Mouse (Mus musculus): Measurements from ENCODE around the gene Cdc42bpb.

Cdc42bpb gene

DNA sequence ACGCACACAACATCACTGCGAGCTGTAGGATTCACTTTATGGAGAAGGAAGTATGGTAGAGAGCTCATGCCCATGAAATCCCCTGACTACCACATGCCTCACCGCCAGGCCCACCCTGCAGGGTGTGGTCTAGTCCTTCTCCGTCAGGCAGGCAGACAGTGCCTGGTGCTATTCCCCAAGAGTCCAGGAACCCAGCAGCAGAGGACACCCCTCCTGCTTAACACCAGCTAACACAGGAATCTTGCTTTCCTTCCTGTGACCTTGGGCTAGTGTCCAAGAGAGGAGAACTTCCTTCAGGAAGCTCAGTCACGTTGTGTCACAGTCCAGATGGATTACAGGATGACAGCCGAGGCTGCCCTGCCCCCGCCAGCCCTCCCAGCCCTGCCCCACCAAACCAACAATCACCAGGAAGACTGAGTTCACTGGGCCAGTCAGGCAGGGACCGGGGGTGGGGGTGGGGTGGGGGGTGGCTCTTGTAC lies 9.2 kb upstream of the Cdc42bpb start:
- DNase-seq (ENCODE audit: low read depth, low spot score): peak; percentile 25

GRCm38 (mm10) chr12:111385883-111386641 lies 8.5 kb upstream of the Cdc42bpb start:
- DNase-seq (ENCODE audit: low read depth, low spot score): no peak

DNA sequence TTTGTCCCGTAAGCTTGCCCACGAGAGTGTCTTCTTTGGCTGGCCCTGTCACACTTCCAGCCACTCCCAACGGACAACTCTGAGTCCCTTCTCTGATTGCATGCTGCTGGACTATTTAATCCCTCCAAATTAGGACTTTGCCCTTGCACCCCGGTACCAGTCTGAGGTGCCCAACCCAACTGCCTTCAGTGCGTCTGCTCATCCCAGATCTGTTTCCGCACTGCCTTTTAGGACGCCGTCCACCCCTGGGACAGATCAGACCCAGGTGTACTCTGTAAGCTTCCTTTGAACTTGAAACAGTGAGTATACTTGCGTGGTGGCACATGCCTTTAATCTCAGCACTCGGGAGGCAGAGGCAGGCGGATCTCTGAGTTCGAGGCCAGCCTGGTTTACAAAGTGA lies 1.3 kb upstream of the Cdc42bpb start:
- no peak for DNase-seq (ENCODE audit: low read depth, low spot score)

GRCm38 (mm10) chr12:111377986-111378490 lies 520 bp upstream of the Cdc42bpb start:
- peak; percentile 42 for DNase-seq (ENCODE audit: low read depth, low spot score)

DNA sequence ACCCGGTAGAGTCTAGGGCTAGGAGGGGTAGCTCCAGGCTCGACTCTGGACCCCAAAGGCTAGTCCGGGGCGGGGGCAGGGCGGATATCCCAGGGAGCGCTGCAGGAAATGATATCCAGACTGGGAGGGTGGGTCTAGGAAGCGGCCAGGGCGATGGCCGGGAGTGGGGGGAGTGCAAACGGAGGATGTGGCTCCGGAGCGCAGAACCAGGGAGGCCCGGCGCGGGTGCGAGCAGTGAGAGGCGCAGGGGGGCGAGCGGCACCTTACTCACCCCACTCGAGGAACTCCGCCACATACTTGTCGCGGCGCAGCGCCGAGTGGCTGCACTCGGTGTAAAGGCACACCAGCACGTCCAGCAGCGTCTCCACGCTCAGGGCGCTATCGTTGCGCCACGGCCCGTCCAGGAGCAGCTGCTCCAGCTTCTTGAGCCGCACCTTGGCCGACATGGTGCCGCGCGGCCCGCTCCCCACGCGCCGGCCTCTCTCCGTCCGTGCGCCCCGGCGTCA lies 639 bp downstream of the Cdc42bpb start:
- peak; percentile 35 for DNase-seq (ENCODE audit: low read depth, low spot score)

GRCm38 (mm10) chr12:111376053-111376452 lies 1.5 kb downstream of the Cdc42bpb start:
- DNase-seq (ENCODE audit: low read depth, low spot score): no peak

GRCm38 (mm10) chr12:111375559-111375958 lies 2.0 kb downstream of the Cdc42bpb start:
- DNase-seq (ENCODE audit: low read depth, low spot score): no peak

GRCm38 (mm10) chr12:111374727-111375126 lies 2.8 kb downstream of the Cdc42bpb start:
- no peak for DNase-seq (ENCODE audit: low read depth, low spot score)

DNA sequence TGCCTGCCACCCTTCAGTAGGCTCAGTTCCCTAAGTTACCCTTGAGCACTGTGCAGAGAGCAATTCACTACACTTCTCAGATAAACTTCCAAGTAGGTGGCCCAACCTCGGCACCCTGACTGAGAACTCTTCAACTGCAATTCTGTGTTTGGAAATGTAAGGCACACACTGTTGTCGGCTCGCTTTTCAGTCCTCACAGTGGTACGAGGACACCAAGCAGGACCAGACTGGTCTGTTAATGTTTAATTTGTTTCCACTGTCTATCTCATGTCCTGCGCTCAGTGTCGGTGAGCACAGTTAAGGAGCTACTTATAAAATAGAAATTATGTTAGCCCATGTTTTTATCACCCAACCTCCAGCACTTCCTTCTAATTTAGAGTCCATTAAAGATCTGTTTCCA lies 4.1 kb downstream of the Cdc42bpb start:
- DNase-seq (ENCODE audit: low read depth, low spot score): no peak

GRCm38 (mm10) chr12:111371905-111372304 lies 5.6 kb downstream of the Cdc42bpb start:
- no peak for DNase-seq (ENCODE audit: low read depth, low spot score)

GRCm38 (mm10) chr12:111370249-111370648 lies 7.3 kb downstream of the Cdc42bpb start:
- no peak for DNase-seq (ENCODE audit: low read depth, low spot score)

- DNase-seq (ENCODE audit: low read depth, low spot score): no peak
Measured at GRCm38 (mm10) chr12:111367065-111367464, 10.5 kb downstream of the Cdc42bpb start.

DNA sequence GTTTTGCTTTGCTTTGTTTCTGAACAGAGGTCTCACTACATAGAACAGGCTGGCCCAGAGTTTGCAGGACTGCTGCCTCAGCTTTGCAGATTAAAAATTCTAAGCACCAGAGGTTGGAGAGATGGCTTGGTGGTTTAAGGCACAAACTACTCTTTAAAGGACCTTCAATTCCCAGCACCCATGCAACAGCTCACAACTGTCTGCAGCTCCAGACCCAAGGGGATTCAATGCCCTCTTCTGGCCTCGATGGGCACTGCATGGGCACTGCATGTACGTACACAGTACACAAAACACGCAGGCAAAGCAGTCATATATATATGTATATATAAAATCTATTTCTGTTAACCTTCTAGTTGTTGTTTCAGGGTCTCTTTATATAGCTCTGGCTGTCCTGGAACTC lies 13.3 kb downstream of the Cdc42bpb start:
- DNase-seq (ENCODE audit: low read depth, low spot score): no peak

DNA sequence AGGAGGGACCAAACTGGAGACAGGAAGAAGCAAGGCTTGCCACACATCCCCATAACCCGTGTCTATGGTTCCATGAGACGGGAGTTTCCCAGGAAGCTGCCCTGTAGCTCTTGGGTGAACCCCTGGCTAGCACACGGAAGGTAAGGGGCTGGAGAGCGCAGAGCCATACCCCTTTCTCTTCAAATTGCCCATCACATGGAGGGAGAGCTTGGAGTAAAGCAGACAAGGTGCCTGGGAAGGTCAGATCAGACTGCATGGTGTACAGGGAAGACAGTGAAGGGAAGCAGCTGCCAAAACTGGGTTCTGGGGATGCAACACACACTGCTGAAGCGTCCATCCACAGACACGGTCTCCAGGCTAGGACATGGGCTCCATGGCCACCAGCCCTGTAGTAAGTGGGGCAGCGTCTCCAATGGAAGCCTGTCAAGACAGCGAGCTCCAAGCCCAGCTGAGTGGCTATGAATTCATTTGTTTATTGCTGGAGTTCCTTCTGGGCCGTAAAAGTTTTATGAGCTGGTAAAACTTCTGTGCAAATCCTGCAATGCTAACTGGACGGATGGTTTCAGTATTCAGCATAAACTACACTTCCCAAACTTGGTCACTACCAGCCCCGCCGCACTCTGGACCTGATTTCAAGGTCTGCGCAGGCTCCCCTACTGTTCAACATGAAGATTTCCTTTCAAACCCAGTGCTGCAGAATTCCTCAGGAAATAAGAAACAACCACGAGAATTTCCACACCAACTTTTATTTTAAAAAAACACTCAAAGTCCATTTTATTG lies 16.0 kb downstream of the Cdc42bpb start:
- no peak for DNase-seq (ENCODE audit: low read depth, low spot score)

DNA sequence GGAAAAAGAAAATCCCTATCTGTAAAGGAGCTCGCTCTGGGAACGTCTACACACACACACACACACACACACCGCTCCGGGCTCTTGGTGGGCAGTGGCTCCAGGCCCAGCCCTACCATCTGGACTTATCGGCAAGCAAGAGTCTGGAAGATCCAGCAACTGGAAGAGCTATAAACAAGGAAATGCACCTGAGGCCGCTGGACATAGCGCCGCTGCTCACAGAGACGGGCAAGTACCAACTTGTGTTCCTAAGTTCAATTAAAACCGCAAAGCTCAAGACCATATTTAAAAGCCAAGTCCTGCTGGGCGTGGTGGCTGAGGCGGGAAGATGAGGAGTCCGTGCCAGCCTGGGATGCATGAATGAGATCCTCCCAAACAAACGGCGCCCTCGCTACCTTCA lies 16.8 kb downstream of the Cdc42bpb start:
- no peak for DNase-seq (ENCODE audit: low read depth, low spot score)

- no peak for DNase-seq (ENCODE audit: low read depth, low spot score)
Measured at GRCm38 (mm10) chr12:111356216-111356615, 21.3 kb downstream of the Cdc42bpb start.

DNA sequence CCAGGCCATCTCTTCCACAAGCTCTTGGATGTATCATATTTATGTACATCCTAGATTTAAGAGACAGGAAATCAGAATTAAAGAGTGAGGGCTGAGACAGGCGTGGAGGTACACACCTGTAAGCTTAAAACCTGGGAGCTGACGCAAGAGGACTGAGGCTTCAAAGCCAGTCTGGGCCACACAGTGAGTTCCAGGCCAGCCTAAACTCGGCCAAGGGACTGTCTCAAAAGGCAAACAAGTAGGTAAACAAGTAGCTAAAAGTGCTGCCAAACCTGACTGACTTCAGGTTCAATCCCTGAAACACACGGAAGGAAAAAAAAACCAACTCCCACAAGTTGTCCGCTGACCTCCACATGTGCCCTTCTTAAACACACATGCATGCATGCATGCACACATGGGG lies 23.4 kb downstream of the Cdc42bpb start:
- no peak for DNase-seq (ENCODE audit: low read depth, low spot score)

DNA sequence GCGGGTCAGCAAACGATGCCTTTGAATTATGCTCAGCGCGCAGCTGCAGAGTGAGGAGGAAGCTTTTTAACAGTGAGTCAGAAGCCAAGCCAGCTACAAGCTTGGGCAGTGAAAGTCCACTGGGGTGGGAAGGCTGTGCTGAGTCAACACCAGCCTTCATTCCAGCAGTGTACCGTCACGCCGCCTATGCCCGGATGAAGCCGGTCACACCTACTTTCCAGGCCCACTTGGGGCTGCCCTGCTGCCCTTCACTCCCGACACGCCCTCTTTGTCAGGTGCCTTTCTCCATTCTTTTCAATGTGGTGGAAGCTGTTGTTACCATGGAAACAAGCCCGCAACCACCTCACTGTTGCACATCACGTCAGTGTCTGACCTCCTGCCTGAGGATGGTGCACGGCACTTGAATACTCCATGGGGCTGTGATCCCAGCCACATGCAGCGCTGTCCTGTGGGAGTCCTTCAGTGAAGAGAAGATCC lies 24.0 kb downstream of the Cdc42bpb start:
- peak; percentile 96 for DNase-seq (ENCODE audit: low read depth, low spot score)

GRCm38 (mm10) chr12:111353008-111353407 lies 24.5 kb downstream of the Cdc42bpb start:
- DNase-seq (ENCODE audit: low read depth, low spot score): no peak

DNA sequence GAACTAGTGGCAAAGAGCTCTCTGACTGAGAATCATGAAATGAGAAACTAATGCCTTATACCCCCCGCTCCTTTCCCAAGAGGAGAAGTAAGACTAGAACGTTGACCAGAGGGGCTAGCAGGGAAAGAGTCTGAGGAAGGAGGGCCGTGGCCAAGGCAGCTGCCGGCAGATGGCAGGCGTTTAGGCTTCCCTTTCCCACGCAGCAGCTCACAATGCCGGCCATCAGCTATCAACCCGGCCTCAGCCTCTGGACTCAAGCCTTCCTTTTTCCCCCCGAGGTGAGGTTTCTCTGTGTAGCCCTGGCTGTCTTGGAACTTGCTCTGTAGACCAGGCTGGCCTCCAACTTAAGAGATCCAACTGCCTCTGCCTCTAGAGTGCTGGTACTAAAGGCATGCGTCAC lies 25.0 kb downstream of the Cdc42bpb start:
- no peak for DNase-seq (ENCODE audit: low read depth, low spot score)

DNA sequence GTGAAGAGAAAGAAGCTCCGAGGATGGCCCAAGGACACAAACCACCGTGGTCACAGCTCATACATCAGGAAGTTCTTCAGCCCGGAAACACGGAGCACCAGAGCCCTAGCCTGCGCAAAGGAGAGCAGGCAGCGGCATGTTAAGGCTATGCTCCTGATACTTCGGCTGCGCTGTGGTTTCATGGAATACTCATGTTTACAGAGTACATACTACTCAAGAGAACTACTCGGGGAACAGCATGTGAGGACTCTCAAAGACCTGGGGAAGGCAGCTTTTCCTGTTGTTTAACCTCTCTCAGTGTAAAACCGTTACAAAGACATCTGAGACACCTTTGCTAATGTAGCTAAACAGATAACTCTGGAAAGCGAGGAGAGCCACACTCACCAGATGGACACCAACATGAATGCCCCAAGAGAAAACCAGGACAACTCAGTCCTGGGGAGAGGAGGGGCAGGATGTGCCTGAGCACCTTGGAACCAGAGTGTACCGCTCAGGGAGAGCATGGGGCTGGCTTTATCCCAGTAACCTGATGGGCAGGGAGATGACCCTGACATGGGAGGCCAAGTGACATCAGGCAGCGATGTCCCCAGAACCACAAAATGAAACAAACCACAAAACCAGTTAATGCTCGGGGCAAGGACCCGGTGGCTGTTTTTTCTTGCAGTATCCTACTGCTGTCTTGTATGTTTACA lies 27.8 kb downstream of the Cdc42bpb start:
- DNase-seq (ENCODE audit: low read depth, low spot score): no peak

- DNase-seq (ENCODE audit: low read depth, low spot score): no peak
Measured at GRCm38 (mm10) chr12:111343956-111344355, 33.6 kb downstream of the Cdc42bpb start.

Measured in 3T3-L1 (cell line).